Mouse (Mus musculus) neural tube, embryonic 10.5 days (tissue): Measurements from ENCODE around the gene St6gal1.

Experiments
- DNase-seq: peaks from one replicate; pipeline ENCODE4 v3.0.0-alpha.2; 2017; ENCODE audit warnings: low spot score; ENCODE audit errors: extremely low spot score

The St6gal1 gene

GRCm38 (mm10) chr16:23298441-23298840, 73.9 kb downstream of the St6gal1 start:
- DNase-seq: no peak

- DNase-seq: no peak
Observed at GRCm38 (mm10) chr16:23298911-23299310, 74.4 kb downstream of the St6gal1 start.

GRCm38 (mm10) chr16:23299904-23300740, 75.6 kb downstream of the St6gal1 start:
- no peak for DNase-seq

GRCm38 (mm10) chr16:23301762-23302161, 77.2 kb downstream of the St6gal1 start:
- DNase-seq: no peak

GRCm38 (mm10) chr16:23305830-23306623, 81.5 kb downstream of the St6gal1 start:
- DNase-seq: no peak

GRCm38 (mm10) chr16:23307142-23307968, 82.8 kb downstream of the St6gal1 start:
- DNase-seq: peak; percentile 24

GRCm38 (mm10) chr16:23308012-23308554, 83.5 kb downstream of the St6gal1 start:
- DNase-seq: no peak

- no peak for DNase-seq
Observed at GRCm38 (mm10) chr16:23309080-23309479, 84.5 kb downstream of the St6gal1 start.

- no peak for DNase-seq
Observed at GRCm38 (mm10) chr16:23312604-23313003, 88.1 kb downstream of the St6gal1 start.

GRCm38 (mm10) chr16:23314790-23315189, 90.2 kb downstream of the St6gal1 start:
- peak; percentile 18 for DNase-seq

GRCm38 (mm10) chr16:23317411-23318047, 93.0 kb downstream of the St6gal1 start:
- DNase-seq: no peak

GRCm38 (mm10) chr16:23320025-23320424, 95.5 kb downstream of the St6gal1 start:
- DNase-seq: no peak

- DNase-seq: no peak
Observed at GRCm38 (mm10) chr16:23320579-23320978, 96.0 kb downstream of the St6gal1 start.

GRCm38 (mm10) chr16:23322453-23322852, 97.9 kb downstream of the St6gal1 start:
- DNase-seq: no peak

- no peak for DNase-seq
Observed at GRCm38 (mm10) chr16:23323915-23324314, 99.4 kb downstream of the St6gal1 start.

GRCm38 (mm10) chr16:23324867-23325650, 100.5 kb downstream of the St6gal1 start:
- DNase-seq: no peak

GRCm38 (mm10) chr16:23326664-23327063, 102.1 kb downstream of the St6gal1 start:
- no peak for DNase-seq

- no peak for DNase-seq
Observed at GRCm38 (mm10) chr16:23327266-23327665, 102.7 kb downstream of the St6gal1 start.

- DNase-seq: no peak
Observed at GRCm38 (mm10) chr16:23328201-23328600, 103.7 kb downstream of the St6gal1 start.

- no peak for DNase-seq
Observed at GRCm38 (mm10) chr16:23332136-23332535, 107.6 kb downstream of the St6gal1 start.
